25 mouse cellular contexts compared by ENCODE assay signal in the genomic region with DNA sequence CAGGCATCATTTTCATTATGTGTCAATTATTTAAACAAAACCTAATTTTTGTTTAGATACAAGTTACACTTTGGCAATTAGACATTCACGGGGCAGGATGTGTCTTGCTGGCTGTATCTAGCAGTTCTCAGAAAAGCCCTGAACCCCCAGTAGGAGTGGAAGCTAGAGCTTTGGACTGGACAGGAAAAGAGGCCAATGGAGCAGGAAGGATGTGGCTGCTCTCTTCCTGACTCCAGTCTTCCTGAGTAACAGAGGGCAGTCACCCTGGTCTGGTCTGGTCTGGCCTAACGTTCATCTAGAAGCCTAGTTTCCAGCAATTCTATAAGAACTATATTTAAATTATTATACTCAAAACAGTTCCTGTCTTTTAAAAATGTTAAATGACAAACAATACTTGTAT. TPM values are rescaled to one million over a fixed set of nuclear protein-coding genes. Genes with fewer than 3 reads are reported as not detected.
DNase-seq lines count a peak whose midpoint lies in the region; ATAC-seq and TF ChIP-seq lines count a peak whose summit lies in the region.
"Had no signal": no experiment of that assay in that cellular context is flagged by ENCODE, and none has a peak within 500 bp of the region (broad histone marks: within the 10 kb centered on the region; RNA-seq: fewer than 3 reads in every experiment).

No protein-coding gene starts in this region.

- no peaks in the 10 kb centered on the region for H3K36me3 ChIP-seq in heart, embryonic 13.5 days
- no peaks in the 10 kb centered on the region for H3K36me3 ChIP-seq in kidney, embryonic 15.5 days
- H3K36me3 ChIP-seq in lung, postnatal 0 days (ENCODE audit: insufficient read depth, low read length): no peaks in the 10 kb centered on the region
- H3K36me3 ChIP-seq: embryonic facial prominence, embryonic 13.5 days; hindbrain, embryonic 15.5 days; limb, embryonic 15.5 days; midbrain, embryonic 10.5 days had no signal

- H3K27ac ChIP-seq in heart, embryonic 13.5 days (replicated peaks): peak overlapping the region; percentile 62; the same call in 1 of the 2 replicates
- 0 out of 2 replicates have a peak overlapping the region, but pooled peaks have one; percentile 57 for H3K27ac ChIP-seq in kidney, embryonic 15.5 days
- peak overlapping the region; percentile 90; the same call in 1 of the 2 replicates for H3K27ac ChIP-seq in lung, postnatal 0 days (ENCODE audit: low read length)
- H3K27ac ChIP-seq: embryonic facial prominence, embryonic 13.5 days; forebrain, embryonic 13.5 days; hindbrain, embryonic 15.5 days; midbrain, embryonic 10.5 days had no signal

- no peak for TF ChIP-seq CTCF in lung, postnatal 0 days (IDR thresholded peaks at IDR 0.05)

- H3K27me3 ChIP-seq in heart, embryonic 13.5 days (replicated peaks): no peaks in the 10 kb centered on the region
- no peaks in the 10 kb centered on the region for H3K27me3 ChIP-seq in kidney, embryonic 15.5 days
- no peaks in the 10 kb centered on the region for H3K27me3 ChIP-seq in lung, postnatal 0 days (replicated peaks; ENCODE audit: insufficient read depth, low read length)
- H3K27me3 ChIP-seq: embryonic facial prominence, embryonic 13.5 days; forebrain, embryonic 13.5 days; hindbrain, embryonic 15.5 days; limb, embryonic 15.5 days had no signal

- peaks cover 58% of the 10 kb centered on the region for H3K4me1 ChIP-seq in heart, embryonic 13.5 days
- H3K4me1 ChIP-seq in kidney, embryonic 15.5 days: peaks cover 26% of the 10 kb centered on the region
- H3K4me1 ChIP-seq in lung, postnatal 0 days (ENCODE audit: insufficient read depth, low read depth, low read length): peaks cover 18% of the 10 kb centered on the region; the same call in 1 of the 2 replicates
- H3K4me1 ChIP-seq: forebrain, embryonic 13.5 days; hindbrain, embryonic 15.5 days had no signal

- no peak overlapping the region for H3K9ac ChIP-seq in heart, embryonic 13.5 days
- H3K9ac ChIP-seq in kidney, embryonic 15.5 days: no peak overlapping the region
- no peak overlapping the region for H3K9ac ChIP-seq in lung, postnatal 0 days (replicated peaks; ENCODE audit: low read depth)
- H3K9ac ChIP-seq: embryonic facial prominence, embryonic 13.5 days; forebrain, embryonic 13.5 days; hindbrain, embryonic 15.5 days; limb, embryonic 15.5 days had no signal

- intact Hi-C loops in heart, postnatal 10 days (cut with DNase I): no loop called here

- 66% methylated on average over 2 of the region's 2 CpGs for WGBS in heart, embryonic 13.5 days
- WGBS in kidney, embryonic 15.5 days: 73% methylated on average over 2 of the region's 2 CpGs
- 52% methylated on average over 2 of the region's 2 CpGs for WGBS in lung, postnatal 0 days

- no peak overlapping the region for H3K4me3 ChIP-seq in heart, embryonic 13.5 days
- no peak overlapping the region for H3K4me3 ChIP-seq in kidney, embryonic 15.5 days (replicated peaks)
- H3K4me3 ChIP-seq in lung, postnatal 0 days (ENCODE audit: low read depth, low read length): no peak overlapping the region
- H3K4me3 ChIP-seq: embryonic facial prominence, embryonic 13.5 days; erythroblast, embryonic 14.5 days; forebrain, embryonic 13.5 days; gastrocnemius, adult 2 months; hindbrain, embryonic 15.5 days; limb, embryonic 15.5 days; midbrain, embryonic 10.5 days had no signal

- no peak overlapping the region for H3K4me2 ChIP-seq in heart, embryonic 13.5 days
- no peak overlapping the region for H3K4me2 ChIP-seq in kidney, embryonic 15.5 days
- H3K4me2 ChIP-seq in lung, postnatal 0 days (replicated peaks; ENCODE audit: low read depth, low read length): no peak overlapping the region
- H3K4me2 ChIP-seq: embryonic facial prominence, embryonic 13.5 days; forebrain, embryonic 13.5 days; hindbrain, embryonic 15.5 days; limb, embryonic 15.5 days had no signal

- no peak for ATAC-seq in heart, embryonic 13.5 days (ENCODE audit: extremely low read depth, insufficient number of reproducible peaks, low FRiP score, low TSS enrichment)
- ATAC-seq in kidney, embryonic 15.5 days (replicated peaks; ENCODE audit: low FRiP score): no peak
- ATAC-seq in lung, postnatal 0 days: no peak
- ATAC-seq: forebrain, embryonic 13.5 days; midbrain, embryonic 16.5 days had no signal

- TF ChIP-seq EP300 in lung, postnatal 0 days (IDR thresholded peaks at IDR 0.05): peak; percentile 21; the same call in 1 of the 2 replicates

- H3K9me3 ChIP-seq in heart, embryonic 13.5 days: no peaks in the 10 kb centered on the region
- no peaks in the 10 kb centered on the region for H3K9me3 ChIP-seq in kidney, embryonic 15.5 days (replicated peaks)
- H3K9me3 ChIP-seq in lung, postnatal 0 days (ENCODE audit: low read length): no peaks in the 10 kb centered on the region
- H3K9me3 ChIP-seq: embryonic facial prominence, embryonic 13.5 days; forebrain, embryonic 13.5 days; hindbrain, embryonic 15.5 days; limb, embryonic 15.5 days; midbrain, embryonic 10.5 days had no signal

- no peak for DNase-seq in heart, postnatal 10 days
- no peak for DNase-seq in kidney, adult 9 months
- DNase-seq in lung, postnatal 0 days (ENCODE audit: low spot score): no peak
- DNase-seq in lung, postnatal 36 days: no peak
- peak; percentile 17 to 55 for DNase-seq in kidney, postnatal 36 days
- DNase-seq in left cerebral cortex, adult 18-20 months (ENCODE audit: low spot score in 2 of 2): no peak
- DNase-seq: adrenal gland, adult 8-10 months; cerebellum, adult 2 months; cerebellum, postnatal 25 days; embryo, embryonic 11 days; gastrocnemius, adult 2 months; left cerebral cortex, postnatal 4 days; lung, adult 2 months; lung, postnatal 4 days; right cerebral cortex, postnatal 4 days; thymus, postnatal 14 days had no signal

RNA-seq across cellular contexts. Expression of a gene that starts 16.0 kb away (rescaled TPM):
- polyA plus RNA-seq in heart, embryonic 13.5 days (2015; fragmentation: Nextera tagmentation; extraction: Ambion mirVana): 10.7 and 11.2 TPM in 2 replicates
- 10 to 100 TPM; 32.4 to 36.1 TPM for total RNA-seq in heart, postnatal 10 days (2021)
- polyA plus RNA-seq in kidney, embryonic 15.5 days (2015; fragmentation: Nextera tagmentation; extraction: Ambion mirVana): 18.2 and 19.9 TPM in 2 replicates
- polyA plus RNA-seq in lung, postnatal 0 days (2015; fragmentation: Nextera tagmentation; extraction: Ambion mirVana): 10.8 and 12.3 TPM in 2 replicates
- 10 to 100 TPM; 66.4 to 70.7 TPM for total RNA-seq in left cerebral cortex, adult 18-20 months (2021)

Comparison
In these comparisons a context has a peak if more than half of its experiments do, and no peak if none do; other contexts are left out.
1. DNase-seq: peak in kidney, postnatal 36 days (2 of 2); none in heart, postnatal 10 days (0 of 2), kidney, adult 9 months (single experiment), lung, postnatal 0 days (single experiment), lung, postnatal 36 days (single experiment) and left cerebral cortex, adult 18-20 months (0 of 2).
2. Peak in every context shown above with its lines, with median percentiles within 50 percentile points of each other: H3K27ac ChIP-seq.